Mouse (Mus musculus): ENCODE results near the gene Gm7876. TPM values are rescaled to one million over a fixed set of nuclear protein-coding genes. Genes with fewer than 3 reads are reported as not detected.

Gene Gm7876
- polyA plus RNA-seq (2012; rRNA removed): not detected in 2 replicates

GRCm38 (mm10) chr14:4708938-4709337 lies at the start of gene Gm7876:
Gene Gm7876, plus strand, starts transcription at chr14:4709238.

GRCm38 (mm10) chr14:4663892-4664291 lies 45.1 kb upstream of the Gm7876 start, which contains the start of gene Gm3239:
Gene Gm3239, plus strand, starts transcription at chr14:4664192.

GRCm38 (mm10) chr14:4726038-4726880 lies 17.2 kb downstream of the Gm7876 start, which contains the start of gene Gm3252:
Gene Gm3252, plus strand, starts transcription at chr14:4726775.

Other genes with a start within 250 kb of the Gm7876 start
- 0.04 TPM in 1 of 2 replicates, not detected in the other for gene Gm3182, start 227.5 kb upstream of the Gm7876 start, polyA plus RNA-seq (2012; rRNA removed)
- gene Gm3047, start 153.8 kb upstream of the Gm7876 start, polyA plus RNA-seq (2012; rRNA removed): not detected in 2 replicates
- not detected in 2 replicates for gene Gm8159, start 76.9 kb upstream of the Gm7876 start, polyA plus RNA-seq (2012; rRNA removed)
- 0.08 and 0.36 TPM in 2 replicates for gene Gm3239, start 45.0 kb upstream of the Gm7876 start, polyA plus RNA-seq (2012; rRNA removed)
- gene Gm3252, start 17.5 kb downstream of the Gm7876 start, polyA plus RNA-seq (2012; rRNA removed): 0.62 and 1.6 TPM in 2 replicates
- not detected in 2 replicates for gene Gm9602, start 67.1 kb downstream of the Gm7876 start, polyA plus RNA-seq (2012; rRNA removed)
- not detected in 2 replicates for gene Gm3269, start 128.9 kb downstream of the Gm7876 start, polyA plus RNA-seq (2012; rRNA removed)
- 1.1 and 3.3 TPM in 2 replicates for gene Gm3264, start 146.3 kb downstream of the Gm7876 start, polyA plus RNA-seq (2012; rRNA removed)
- 0.07 TPM in 1 of 2 replicates, not detected in the other for gene Gm3278, start 183.2 kb downstream of the Gm7876 start, polyA plus RNA-seq (2012; rRNA removed)